Mouse (Mus musculus) neutrophil, adult 65 days (primary cell): Measurements from ENCODE around the gene Gm21704. TPM values are rescaled to one million over a fixed set of nuclear protein-coding genes. Genes with fewer than 3 reads are reported as not detected.

Experiments used
- total RNA-seq: library from RNA; stranded (reverse); gene quantifications from 2 replicates; pipeline ENCODE4 v1.2.4, GENCODE M21; 2023

Gm21704 gene
- not detected in 2 replicates for total RNA-seq

DNA sequence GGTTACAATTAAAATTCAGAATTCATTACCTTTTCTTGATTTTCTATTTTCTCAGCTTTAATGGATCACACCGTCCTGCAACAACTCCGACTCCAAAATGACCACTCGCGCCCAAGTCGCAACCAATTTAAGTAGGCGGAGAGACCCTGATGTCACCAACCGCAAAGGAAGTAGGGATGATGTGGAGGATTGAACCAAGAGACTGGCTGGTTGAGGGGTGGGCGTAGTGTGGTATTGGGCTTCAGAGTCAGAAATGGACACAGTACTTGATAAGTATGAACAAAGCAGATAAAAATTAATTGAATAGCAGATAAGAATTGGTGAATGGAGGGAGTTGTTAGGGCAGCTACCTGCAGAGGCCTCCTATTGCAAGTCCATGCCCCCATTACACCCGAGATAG, at the start of gene Gm21704, which contains the start of gene Gm21708:
Gene Gm21704, minus strand, starts transcription at position 101 of the 400 bp plus-strand sequence.
Gene Gm21708, minus strand, starts transcription at position 101 of the 400 bp plus-strand sequence.

DNA sequence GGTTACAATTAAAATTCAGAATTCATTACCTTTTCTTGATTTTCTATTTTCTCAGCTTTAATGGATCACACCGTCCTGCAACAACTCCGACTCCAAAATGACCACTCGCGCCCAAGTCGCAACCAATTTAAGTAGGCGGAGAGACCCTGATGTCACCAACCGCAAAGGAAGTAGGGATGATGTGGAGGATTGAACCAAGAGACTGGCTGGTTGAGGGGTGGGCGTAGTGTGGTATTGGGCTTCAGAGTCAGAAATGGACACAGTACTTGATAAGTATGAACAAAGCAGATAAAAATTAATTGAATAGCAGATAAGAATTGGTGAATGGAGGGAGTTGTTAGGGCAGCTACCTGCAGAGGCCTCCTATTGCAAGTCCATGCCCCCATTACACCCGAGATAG, 64.7 kb downstream of the Gm21704 start, which contains the start of gene Gm21693:
Gene Gm21693, minus strand, starts transcription at position 101 of the 400 bp plus-strand sequence.

Other genes starting within 250 kb of the Gm21704 start
- gene Gm21677, start 103.7 kb downstream of the Gm21704 start, total RNA-seq: not detected in 2 replicates
- not detected in 2 replicates for gene Gm21693, start 64.8 kb downstream of the Gm21704 start, total RNA-seq
- gene Gm21708, start within 50 bp of the Gm21704 start, total RNA-seq: not detected in 2 replicates